In genomic region chr5:124184191-124184590, GRCm38 (mm10) we compare ENCODE assay signal across 13 mouse cellular contexts.
DNase-seq lines count a peak whose midpoint lies in the region; ATAC-seq and TF ChIP-seq lines count a peak whose summit lies in the region.
"Had no signal": no experiment of that assay in that cellular context is flagged by ENCODE, and none has a peak within 500 bp of the region (broad histone marks: within the 10 kb centered on the region; RNA-seq: fewer than 3 reads in every experiment).

No protein-coding gene starts in this region.

- peak overlapping the region; percentile 62 for H3K4me2 ChIP-seq in heart, embryonic 13.5 days
- H3K4me2 ChIP-seq in forebrain, embryonic 13.5 days: peak overlapping the region; percentile 70

- no peaks in the 10 kb centered on the region for H3K27me3 ChIP-seq in heart, embryonic 13.5 days (replicated peaks)
- H3K27me3 ChIP-seq in forebrain, embryonic 13.5 days: no peaks in the 10 kb centered on the region
- H3K27me3 ChIP-seq in midbrain, embryonic 10.5 days (ENCODE audit: low read depth, poor library complexity, severe bottlenecking): peaks cover 46% of the 10 kb centered on the region
- H3K27me3 ChIP-seq: limb, embryonic 15.5 days had no signal

- H3K9me3 ChIP-seq in heart, embryonic 13.5 days: no peaks in the 10 kb centered on the region
- H3K9me3 ChIP-seq in forebrain, embryonic 13.5 days (replicated peaks): no peaks in the 10 kb centered on the region
- no peaks in the 10 kb centered on the region for H3K9me3 ChIP-seq in midbrain, embryonic 10.5 days (replicated peaks)
- H3K9me3 ChIP-seq: limb, embryonic 15.5 days had no signal

- peaks cover 77% of the 10 kb centered on the region for H3K4me1 ChIP-seq in heart, embryonic 13.5 days
- peaks cover 10% of the 10 kb centered on the region for H3K4me1 ChIP-seq in cortical plate, adult 2 months (ENCODE audit: control insufficient read depth, insufficient read depth, low read length)
- H3K4me1 ChIP-seq in forebrain, embryonic 13.5 days: peaks cover 70% of the 10 kb centered on the region
- peaks cover 45% of the 10 kb centered on the region for H3K4me1 ChIP-seq in midbrain, embryonic 10.5 days

- peak overlapping the region; percentile 38 for H3K4me3 ChIP-seq in heart, embryonic 13.5 days
- peak overlapping the region; percentile 77 for H3K4me3 ChIP-seq in cortical plate, adult 2 months (ENCODE audit: insufficient read depth, low read length)
- H3K4me3 ChIP-seq in forebrain, embryonic 13.5 days: peak overlapping the region; percentile 40
- H3K4me3 ChIP-seq in midbrain, embryonic 10.5 days: peak overlapping the region; percentile 49; the same call in 1 of the 2 replicates

- no peak for ATAC-seq in heart, embryonic 13.5 days (ENCODE audit: extremely low read depth, insufficient number of reproducible peaks, low FRiP score, low TSS enrichment)
- ATAC-seq in forebrain, embryonic 13.5 days: no peak
- ATAC-seq in granulocyte monocyte progenitor cell, adult 5-6 weeks (replicated peaks; ENCODE audit: poor library complexity, severe bottlenecking): no peak
- ATAC-seq: intestine, embryonic 16.5 days had no signal

- no peak for DNase-seq in heart, postnatal 25 days (ENCODE audit: low spot score)
- DNase-seq in midbrain, embryonic 10.5 days (ENCODE audit: low spot score): no peak
- DNase-seq in embryo, embryonic 10 days (ENCODE audit: low spot score): no peak
- no peak for DNase-seq in cerebellum, adult 11 months
- DNase-seq: adrenal gland, postnatal 25 days; cerebellum, adult 18-20 months; lung, postnatal 10 days had no signal

- intact Hi-C loops in heart, postnatal 25 days (cut with DNase I): no loop called here

- TF ChIP-seq POLR2A in cortical plate, adult 2 months (IDR thresholded peaks at IDR 0.05; ENCODE audit: extremely low read depth, insufficient read depth, low read length): no peak

- peak overlapping the region; percentile 73 for H3K9ac ChIP-seq in heart, embryonic 13.5 days
- H3K9ac ChIP-seq in forebrain, embryonic 13.5 days: peak overlapping the region; percentile 65
- H3K9ac ChIP-seq: limb, embryonic 15.5 days had no signal

- no peak for TF ChIP-seq CTCF in cortical plate, adult 2 months (IDR thresholded peaks at IDR 0.05; ENCODE audit: extremely low read depth, insufficient read depth, low read length)

- no peaks in the 10 kb centered on the region for H3K36me3 ChIP-seq in heart, embryonic 13.5 days
- H3K36me3 ChIP-seq in forebrain, embryonic 13.5 days (ENCODE audit: poor library complexity, severe bottlenecking): no peaks in the 10 kb centered on the region
- H3K36me3 ChIP-seq in midbrain, embryonic 10.5 days: no peaks in the 10 kb centered on the region
- H3K36me3 ChIP-seq: limb, embryonic 15.5 days had no signal

- 71% methylated on average over 3 of the region's 3 CpGs for whole genome bisulfite sequencing in heart, embryonic 13.5 days
- 57% methylated on average over 3 of the region's 3 CpGs for WGBS in forebrain, embryonic 13.5 days
- WGBS in midbrain, embryonic 10.5 days: 91% methylated on average over 3 of the region's 3 CpGs

- peak overlapping the region; percentile 97 for H3K27ac ChIP-seq in heart, embryonic 13.5 days (replicated peaks)
- no peak overlapping the region for H3K27ac ChIP-seq in cortical plate, adult 2 months (ENCODE audit: insufficient read depth, low read length)
- H3K27ac ChIP-seq in forebrain, embryonic 13.5 days: peak overlapping the region; percentile 92
- H3K27ac ChIP-seq in midbrain, embryonic 10.5 days (replicated peaks): peak overlapping the region; percentile 77; the same call in 1 of the 2 replicates
